Mouse (Mus musculus): ENCODE data around the gene Slc51b. TPM values are rescaled to one million over a fixed set of nuclear protein-coding genes. Genes with fewer than 3 reads are reported as not detected.

Gene Slc51b
- polyA plus RNA-seq, 1 experiment from 2014 or later = not detected

DNA sequence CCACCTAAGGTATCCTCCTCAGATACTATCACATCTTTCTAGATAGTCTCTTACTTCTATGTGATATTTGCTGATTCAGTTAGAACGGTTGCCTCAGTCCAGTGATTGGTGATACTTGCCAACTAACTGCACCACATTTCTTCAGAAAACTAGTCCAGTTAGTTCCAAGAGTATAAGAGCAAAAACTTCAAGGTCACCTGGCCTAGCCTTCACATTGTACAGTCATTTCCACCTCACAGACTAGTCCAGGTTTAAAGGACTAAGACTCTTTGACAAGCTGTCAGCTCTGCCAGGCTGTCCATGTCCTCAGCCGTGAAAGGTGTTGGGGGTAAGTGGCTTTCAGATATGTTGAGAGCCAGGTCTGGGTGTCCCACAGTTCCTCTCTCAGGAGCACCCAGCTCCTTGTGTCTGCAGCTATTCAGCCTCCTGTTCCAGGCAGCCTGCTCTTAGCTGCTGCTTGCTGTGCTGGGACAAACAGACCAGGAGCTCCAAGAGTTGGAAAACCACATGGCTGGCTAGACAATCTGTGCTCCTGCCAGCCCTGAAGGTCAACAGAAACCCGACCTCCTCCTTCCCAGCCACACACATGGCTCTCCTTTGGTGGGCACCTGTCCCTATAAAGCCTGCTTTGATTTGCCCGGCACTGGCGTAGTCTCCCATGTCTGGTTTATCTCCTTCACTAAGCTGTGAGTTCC is 48.1 kb downstream of the Slc51b start:
- no peaks in the 10 kb centered on the region for H3K9me3 ChIP-seq (ENCODE audit: control insufficient read depth, low read length)
- H3K4me2 ChIP-seq (replicated peaks; ENCODE audit: low read depth, low read length) = no peak overlapping the region
- H3K9ac ChIP-seq (ENCODE audit: low read depth, low read length) = no peak overlapping the region
- ATAC-seq (ENCODE audit: low FRiP score) (no peak), DNase-seq (ENCODE audit: low spot score) (no peak)
- H3K27ac ChIP-seq (ENCODE audit: low read depth, low read length) = no peak overlapping the region
- H3K4me3 ChIP-seq (ENCODE audit: low read depth, low read length) = no peak overlapping the region
- WGBS = 86% methylated on average over 5 of the region's 5 CpGs
- H3K4me1 ChIP-seq (replicated peaks; ENCODE audit: control insufficient read depth, insufficient read depth, low read length) = no peaks in the 10 kb centered on the region
- no peaks in the 10 kb centered on the region for H3K27me3 ChIP-seq (ENCODE audit: control insufficient read depth, insufficient read depth, low read length)
- H3K36me3 ChIP-seq (ENCODE audit: control insufficient read depth, insufficient read depth, low read length) = no peaks in the 10 kb centered on the region

DNA sequence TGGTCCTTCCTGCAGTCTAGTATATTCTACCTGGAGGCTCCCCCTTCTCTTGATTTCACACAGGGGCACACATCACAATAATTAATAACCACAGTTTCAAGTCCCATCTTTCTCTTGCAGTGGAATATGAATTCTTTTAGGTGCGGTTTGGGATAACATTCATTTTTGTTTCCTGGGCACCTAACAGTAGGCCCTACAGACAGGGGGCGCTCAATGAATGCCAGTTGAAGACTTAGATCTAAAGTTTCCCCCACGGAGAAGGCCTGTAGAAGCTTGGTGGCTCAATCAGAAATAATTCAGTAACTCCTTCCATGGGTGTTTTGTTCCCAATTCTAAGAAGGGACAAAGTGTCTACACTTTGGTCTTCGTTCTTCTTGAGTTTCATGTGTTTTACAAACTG is 50.3 kb downstream of the Slc51b start:
- Histone ChIP-seq H3K27me3 (ENCODE audit: control insufficient read depth, insufficient read depth, low read length) (no peaks in the 10 kb centered on the region), H3K9me3 (ENCODE audit: control insufficient read depth, low read length) (no peaks in the 10 kb centered on the region), H3K4me1 (replicated peaks; ENCODE audit: control insufficient read depth, insufficient read depth, low read length) (no peaks in the 10 kb centered on the region), H3K4me3 (ENCODE audit: low read depth, low read length) (no peak overlapping the region), H3K36me3 (ENCODE audit: control insufficient read depth, insufficient read depth, low read length) (no peaks in the 10 kb centered on the region), H3K27ac (ENCODE audit: low read depth, low read length) (no peak overlapping the region), H3K9ac (ENCODE audit: low read depth, low read length) (no peak overlapping the region), H3K4me2 (replicated peaks; ENCODE audit: low read depth, low read length) (no peak overlapping the region)
- no peak for DNase-seq (ENCODE audit: low spot score)
- WGBS = 77% methylated on average over 4 of the region's 4 CpGs
- no peak for ATAC-seq (ENCODE audit: low FRiP score)

DNA sequence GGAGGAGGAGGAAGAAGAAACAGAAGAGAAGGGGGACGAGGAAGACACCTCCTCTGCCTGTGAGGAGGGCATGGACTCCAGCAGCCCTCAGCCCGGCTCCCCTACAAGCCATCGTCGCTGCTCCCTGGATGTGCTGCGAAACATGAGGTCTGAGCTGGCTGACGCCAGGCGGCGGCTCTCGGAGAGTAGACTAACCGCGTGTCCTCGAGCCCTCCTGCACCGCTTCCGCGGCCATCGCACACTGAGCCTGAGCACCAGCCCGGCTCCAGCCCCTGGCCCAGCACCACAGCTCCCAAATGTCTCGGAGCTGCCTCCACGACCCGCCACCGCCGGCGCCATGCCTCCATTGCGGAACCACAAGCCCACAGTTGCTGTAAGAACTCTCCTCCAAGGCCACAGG is 51.0 kb downstream of the Slc51b start:
- H3K9me3 ChIP-seq (ENCODE audit: control insufficient read depth, low read length) = no peaks in the 10 kb centered on the region
- ATAC-seq (ENCODE audit: low FRiP score) (no peak), DNase-seq (ENCODE audit: low spot score) (no peak)
- WGBS = 78% methylated on average over 24 of the region's 24 CpGs
- H3K4me3 ChIP-seq (ENCODE audit: low read depth, low read length) = no peak overlapping the region
- no peak overlapping the region for H3K4me2 ChIP-seq (replicated peaks; ENCODE audit: low read depth, low read length)
- H3K36me3 ChIP-seq (ENCODE audit: control insufficient read depth, insufficient read depth, low read length) = no peaks in the 10 kb centered on the region
- H3K4me1 ChIP-seq (replicated peaks; ENCODE audit: control insufficient read depth, insufficient read depth, low read length) = no peaks in the 10 kb centered on the region
- H3K27me3 ChIP-seq (ENCODE audit: control insufficient read depth, insufficient read depth, low read length) = no peaks in the 10 kb centered on the region
- no peak overlapping the region for H3K27ac ChIP-seq (ENCODE audit: low read depth, low read length)
- H3K9ac ChIP-seq (ENCODE audit: low read depth, low read length) = no peak overlapping the region

DNA sequence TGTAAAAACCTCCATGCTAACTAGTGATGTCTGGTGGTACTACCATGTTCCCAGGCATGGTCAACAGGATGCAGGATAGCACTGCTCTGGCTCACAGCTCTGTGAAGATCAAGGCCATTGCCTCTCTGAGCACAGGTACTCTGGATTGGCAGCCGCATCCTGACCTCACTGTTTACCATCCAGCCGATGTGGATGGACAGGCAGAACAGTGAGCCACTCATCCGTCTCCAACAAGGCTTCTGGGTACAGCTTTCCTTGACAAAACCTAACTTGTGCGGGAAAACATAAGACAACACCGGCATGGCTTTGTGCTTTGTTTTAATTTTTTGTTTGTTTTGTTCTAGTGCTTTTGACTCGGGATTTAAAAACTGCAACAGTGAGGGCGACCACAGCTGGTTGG is 57.0 kb downstream of the Slc51b start:
- H3K9ac ChIP-seq (ENCODE audit: low read depth, low read length) = no peak overlapping the region
- no peaks in the 10 kb centered on the region for H3K36me3 ChIP-seq (ENCODE audit: control insufficient read depth, insufficient read depth, low read length)
- DNase-seq (ENCODE audit: low spot score) (no peak), ATAC-seq (ENCODE audit: low FRiP score) (no peak)
- H3K9me3 ChIP-seq (ENCODE audit: control insufficient read depth, low read length) = no peaks in the 10 kb centered on the region
- no peak overlapping the region for H3K4me2 ChIP-seq (replicated peaks; ENCODE audit: low read depth, low read length)
- WGBS = 92% methylated on average over 7 of the region's 7 CpGs
- no peaks in the 10 kb centered on the region for H3K4me1 ChIP-seq (replicated peaks; ENCODE audit: control insufficient read depth, insufficient read depth, low read length)
- no peak overlapping the region for H3K4me3 ChIP-seq (ENCODE audit: low read depth, low read length)
- H3K27me3 ChIP-seq (ENCODE audit: control insufficient read depth, insufficient read depth, low read length) = no peaks in the 10 kb centered on the region
- no peak overlapping the region for H3K27ac ChIP-seq (ENCODE audit: low read depth, low read length)

- Histone ChIP-seq H3K4me2 (replicated peaks; ENCODE audit: low read depth, low read length) (no peak overlapping the region), H3K4me3 (ENCODE audit: low read depth, low read length) (no peak overlapping the region), H3K4me1 (replicated peaks; ENCODE audit: control insufficient read depth, insufficient read depth, low read length) (no peaks in the 10 kb centered on the region), H3K27ac (ENCODE audit: low read depth, low read length) (no peak overlapping the region), H3K27me3 (ENCODE audit: control insufficient read depth, insufficient read depth, low read length) (no peaks in the 10 kb centered on the region), H3K9me3 (ENCODE audit: control insufficient read depth, low read length) (no peaks in the 10 kb centered on the region), H3K36me3 (ENCODE audit: control insufficient read depth, insufficient read depth, low read length) (peaks cover 2% of the 10 kb centered on the region; the same call in 1 of the 2 replicates), H3K9ac (ENCODE audit: low read depth, low read length) (no peak overlapping the region)
- 57% methylated on average over 9 of the region's 9 CpGs for WGBS
- DNase-seq (ENCODE audit: low spot score) (no peak), ATAC-seq (ENCODE audit: low FRiP score) (no peak)
Measured at GRCm38 (mm10) chr9:65363684-65364083, 59.1 kb downstream of the Slc51b start.

Other genes with a start within 250 kb of the Slc51b start
- gene Parp16, start 227.6 kb downstream of the Slc51b start, polyA plus RNA-seq (2014; fragmentation: Nextera tagmentation; extraction: Ambion mirVana) = 4.0 and 6.5 TPM in 2 replicates
- gene Cilp, start 157.8 kb downstream of the Slc51b start, polyA plus RNA-seq (2014; fragmentation: Nextera tagmentation; extraction: Ambion mirVana) = 0.25 and 0.31 TPM in 2 replicates
- gene Clpx, start 128.7 kb downstream of the Slc51b start, polyA plus RNA-seq (2014; fragmentation: Nextera tagmentation; extraction: Ambion mirVana) = 47.5 and 51.9 TPM in 2 replicates
- gene Pdcd7, start 76.9 kb downstream of the Slc51b start, polyA plus RNA-seq (2014; fragmentation: Nextera tagmentation; extraction: Ambion mirVana) = 13.0 and 13.5 TPM in 2 replicates
- gene Ubap1l, start 61.9 kb downstream of the Slc51b start, polyA plus RNA-seq (2014; fragmentation: Nextera tagmentation; extraction: Ambion mirVana) = 0.17 and 1.6 TPM in 2 replicates
- gene Kbtbd13, start 31.3 kb downstream of the Slc51b start, polyA plus RNA-seq (2014; fragmentation: Nextera tagmentation; extraction: Ambion mirVana) = 0.54 TPM in 1 of 2 replicates, not detected in the other
- 6.0 and 6.9 TPM in 2 replicates for gene Rasl12, start 24.4 kb downstream of the Slc51b start, polyA plus RNA-seq (2014; fragmentation: Nextera tagmentation; extraction: Ambion mirVana)
- gene Mtfmt, start 12.8 kb upstream of the Slc51b start, polyA plus RNA-seq (2014; fragmentation: Nextera tagmentation; extraction: Ambion mirVana) = 19.7 and 20.8 TPM in 2 replicates
- gene Spg21, start 38.0 kb upstream of the Slc51b start, polyA plus RNA-seq (2014; fragmentation: Nextera tagmentation; extraction: Ambion mirVana) = 131 and 137 TPM in 2 replicates
- 0.20 and 0.71 TPM in 2 replicates for gene Ankdd1a, start 97.2 kb upstream of the Slc51b start, polyA plus RNA-seq (2014; fragmentation: Nextera tagmentation; extraction: Ambion mirVana)
- gene Plekho2, start 157.1 kb upstream of the Slc51b start, polyA plus RNA-seq (2014; fragmentation: Nextera tagmentation; extraction: Ambion mirVana) = 10.2 and 10.7 TPM in 2 replicates
- 9.9 and 12.5 TPM in 2 replicates for gene Pif1, start 164.2 kb upstream of the Slc51b start, polyA plus RNA-seq (2014; fragmentation: Nextera tagmentation; extraction: Ambion mirVana)
- gene Rbpms2, start 206.7 kb upstream of the Slc51b start, polyA plus RNA-seq (2014; fragmentation: Nextera tagmentation; extraction: Ambion mirVana) = 19.5 and 23.7 TPM in 2 replicates
- gene Oaz2, start 245.0 kb upstream of the Slc51b start, polyA plus RNA-seq (2014; fragmentation: Nextera tagmentation; extraction: Ambion mirVana) = 204 and 224 TPM in 2 replicates

Data from hindbrain, embryonic 11.5 days (tissue).